Mouse (Mus musculus): Measurements from ENCODE around the gene Cenpa. TPM values are rescaled to one million over a fixed set of nuclear protein-coding genes. Genes with fewer than 3 reads are reported as not detected.
A peak's percentile ranks its signal among the peaks of the same experiment; 100 is the strongest.

Gene Cenpa
- polyA plus RNA-seq, 1 experiment from 2014 or later = 175 TPM

GRCm38 (mm10) chr5:30710486-30710885 lies 43.9 kb downstream of the Cenpa start:
- ATAC-seq (ENCODE audit: insufficient read depth, low FRiP score) = no peak
- peaks cover 24% of the 10 kb centered on the region for H3K4me1 ChIP-seq (ENCODE audit: control insufficient read depth, insufficient read depth, low read length)
- no peak overlapping the region for H3K9ac ChIP-seq (ENCODE audit: low read length)
- H3K36me3 ChIP-seq (ENCODE audit: control insufficient read depth, insufficient read depth, low read length) = no peaks in the 10 kb centered on the region
- H3K27ac ChIP-seq (ENCODE audit: low read length) = no peak overlapping the region
- no peak overlapping the region for H3K4me3 ChIP-seq (replicated peaks; ENCODE audit: low read length)
- H3K9me3 ChIP-seq (replicated peaks; ENCODE audit: control insufficient read depth, low read length) = no peaks in the 10 kb centered on the region
- WGBS = 28% methylated on average over 8 of the region's 8 CpGs
- no peak overlapping the region for H3K4me2 ChIP-seq (ENCODE audit: low read depth, low read length)
- peaks cover 38% of the 10 kb centered on the region for H3K27me3 ChIP-seq (ENCODE audit: control insufficient read depth, insufficient read depth, low read length)

GRCm38 (mm10) chr5:30711147-30712001 lies 44.8 kb downstream of the Cenpa start, which contains the start of gene Dpysl5:
Gene Dpysl5, plus strand, starts transcription at chr5:30711564.
- Histone ChIP-seq H3K9me3 (replicated peaks; ENCODE audit: control insufficient read depth, low read length) (no peaks in the 10 kb centered on the region), H3K27ac (ENCODE audit: low read length) (no peak within 1 kb of the TSS), H3K4me2 (ENCODE audit: low read depth, low read length) (peak within 1 kb of the TSS; percentile 97), H3K4me3 (replicated peaks; ENCODE audit: low read length) (peak within 1 kb of the TSS; percentile 56), H3K9ac (ENCODE audit: low read length) (peak within 1 kb of the TSS; percentile 59), H3K27me3 (ENCODE audit: control insufficient read depth, insufficient read depth, low read length) (peaks cover 45% of the 10 kb centered on the region), H3K4me1 (ENCODE audit: control insufficient read depth, insufficient read depth, low read length) (peaks cover 24% of the 10 kb centered on the region), H3K36me3 (ENCODE audit: control insufficient read depth, insufficient read depth, low read length) (no peaks in the 10 kb centered on the region)
- WGBS = under 1% methylated on average over 71 of the region's 71 CpGs
- peak; percentile 89 for ATAC-seq (ENCODE audit: insufficient read depth, low FRiP score)

- Histone ChIP-seq H3K4me3 (replicated peaks; ENCODE audit: low read length) (peak overlapping the region; percentile 56), H3K36me3 (ENCODE audit: control insufficient read depth, insufficient read depth, low read length) (no peaks in the 10 kb centered on the region), H3K27ac (ENCODE audit: low read length) (no peak overlapping the region), H3K4me2 (ENCODE audit: low read depth, low read length) (peak overlapping the region; percentile 97), H3K4me1 (ENCODE audit: control insufficient read depth, insufficient read depth, low read length) (peaks cover 24% of the 10 kb centered on the region), H3K27me3 (ENCODE audit: control insufficient read depth, insufficient read depth, low read length) (peaks cover 45% of the 10 kb centered on the region), H3K9ac (ENCODE audit: low read length) (peak overlapping the region; percentile 59), H3K9me3 (replicated peaks; ENCODE audit: control insufficient read depth, low read length) (no peaks in the 10 kb centered on the region)
- ATAC-seq (ENCODE audit: insufficient read depth, low FRiP score) = peak; percentile 11; the same call in 1 of the 2 replicates
- 1% methylated on average over 14 of the region's 14 CpGs for WGBS
These were observed 45.4 kb downstream of the Cenpa start for GRCm38 (mm10) chr5:30712002-30712390.

- peak overlapping the region; percentile 56 for H3K4me3 ChIP-seq (replicated peaks; ENCODE audit: low read length)
- peaks cover 24% of the 10 kb centered on the region for H3K4me1 ChIP-seq (ENCODE audit: control insufficient read depth, insufficient read depth, low read length)
- peak overlapping the region; percentile 97 for H3K4me2 ChIP-seq (ENCODE audit: low read depth, low read length)
- H3K9ac ChIP-seq (ENCODE audit: low read length) = peak overlapping the region; percentile 59
- no peak for ATAC-seq (ENCODE audit: insufficient read depth, low FRiP score)
- H3K27ac ChIP-seq (ENCODE audit: low read length) = no peak overlapping the region
- no peaks in the 10 kb centered on the region for H3K9me3 ChIP-seq (replicated peaks; ENCODE audit: control insufficient read depth, low read length)
- H3K27me3 ChIP-seq (ENCODE audit: control insufficient read depth, insufficient read depth, low read length) = peaks cover 45% of the 10 kb centered on the region
- H3K36me3 ChIP-seq (ENCODE audit: control insufficient read depth, insufficient read depth, low read length) = no peaks in the 10 kb centered on the region
- under 1% methylated on average over 43 of the region's 43 CpGs for WGBS
These were observed 46.1 kb downstream of the Cenpa start for GRCm38 (mm10) chr5:30712441-30713298.

- Histone ChIP-seq H3K4me3 (replicated peaks; ENCODE audit: low read length) (peak overlapping the region; percentile 56), H3K27ac (ENCODE audit: low read length) (no peak overlapping the region), H3K36me3 (ENCODE audit: control insufficient read depth, insufficient read depth, low read length) (no peaks in the 10 kb centered on the region), H3K27me3 (ENCODE audit: control insufficient read depth, insufficient read depth, low read length) (peaks cover 45% of the 10 kb centered on the region), H3K4me2 (ENCODE audit: low read depth, low read length) (peak overlapping the region; percentile 97), H3K4me1 (ENCODE audit: control insufficient read depth, insufficient read depth, low read length) (peaks cover 24% of the 10 kb centered on the region), H3K9ac (ENCODE audit: low read length) (peak overlapping the region; percentile 44), H3K9me3 (replicated peaks; ENCODE audit: control insufficient read depth, low read length) (no peaks in the 10 kb centered on the region)
- no peak for ATAC-seq (ENCODE audit: insufficient read depth, low FRiP score)
- WGBS = 2% methylated on average over 20 of the region's 20 CpGs
These were observed 46.7 kb downstream of the Cenpa start for GRCm38 (mm10) chr5:30713299-30713675.

GRCm38 (mm10) chr5:30713691-30714090 lies 47.1 kb downstream of the Cenpa start:
- peaks cover 45% of the 10 kb centered on the region for H3K27me3 ChIP-seq (ENCODE audit: control insufficient read depth, insufficient read depth, low read length)

GRCm38 (mm10) chr5:30716311-30716710 lies 49.7 kb downstream of the Cenpa start:
- peaks cover 38% of the 10 kb centered on the region for H3K27me3 ChIP-seq (ENCODE audit: control insufficient read depth, insufficient read depth, low read length)
- no peak overlapping the region for H3K27ac ChIP-seq (ENCODE audit: low read length)
- WGBS = 88% methylated on average over 2 of the region's 2 CpGs
- no peak overlapping the region for H3K4me2 ChIP-seq (ENCODE audit: low read depth, low read length)
- H3K4me1 ChIP-seq (ENCODE audit: control insufficient read depth, insufficient read depth, low read length) = peaks cover 17% of the 10 kb centered on the region
- no peaks in the 10 kb centered on the region for H3K36me3 ChIP-seq (ENCODE audit: control insufficient read depth, insufficient read depth, low read length)
- no peaks in the 10 kb centered on the region for H3K9me3 ChIP-seq (replicated peaks; ENCODE audit: control insufficient read depth, low read length)
- H3K9ac ChIP-seq (ENCODE audit: low read length) = no peak overlapping the region
- no peak overlapping the region for H3K4me3 ChIP-seq (replicated peaks; ENCODE audit: low read length)
- no peak for ATAC-seq (ENCODE audit: insufficient read depth, low FRiP score)

More at GRCm38 (mm10) chr5:30713691-30714090, 47.1 kb downstream of the Cenpa start:
- ATAC-seq (ENCODE audit: insufficient read depth, low FRiP score) = no peak
- Histone ChIP-seq H3K36me3 (ENCODE audit: control insufficient read depth, insufficient read depth, low read length) (no peaks in the 10 kb centered on the region), H3K9ac (ENCODE audit: low read length) (peak overlapping the region; percentile 44), H3K27ac (ENCODE audit: low read length) (no peak overlapping the region), H3K4me2 (ENCODE audit: low read depth, low read length) (peak overlapping the region; percentile 97), H3K4me1 (ENCODE audit: control insufficient read depth, insufficient read depth, low read length) (peaks cover 24% of the 10 kb centered on the region), H3K4me3 (replicated peaks; ENCODE audit: low read length) (peak overlapping the region; percentile 56), H3K9me3 (replicated peaks; ENCODE audit: control insufficient read depth, low read length) (no peaks in the 10 kb centered on the region)
- 16% methylated on average over 11 of the region's 11 CpGs for WGBS

GRCm38 (mm10) chr5:30717506-30717905 lies 50.9 kb downstream of the Cenpa start:
- no peak for ATAC-seq (ENCODE audit: insufficient read depth, low FRiP score)
- 78% methylated on average over 4 of the region's 4 CpGs for WGBS
- no peaks in the 10 kb centered on the region for H3K36me3 ChIP-seq (ENCODE audit: control insufficient read depth, insufficient read depth, low read length)
- peaks cover 10% of the 10 kb centered on the region for H3K4me1 ChIP-seq (ENCODE audit: control insufficient read depth, insufficient read depth, low read length)
- no peaks in the 10 kb centered on the region for H3K9me3 ChIP-seq (replicated peaks; ENCODE audit: control insufficient read depth, low read length)
- H3K9ac ChIP-seq (ENCODE audit: low read length) = no peak overlapping the region
- H3K27ac ChIP-seq (ENCODE audit: low read length) = no peak overlapping the region
- H3K27me3 ChIP-seq (ENCODE audit: control insufficient read depth, insufficient read depth, low read length) = peaks cover 27% of the 10 kb centered on the region
- no peak overlapping the region for H3K4me3 ChIP-seq (replicated peaks; ENCODE audit: low read length)
- H3K4me2 ChIP-seq (ENCODE audit: low read depth, low read length) = no peak overlapping the region
